Mouse (Mus musculus): ENCODE results near the gene Vmn2r101.

Gene Vmn2r101

GRCm38 (mm10) chr17:19576927-19577326 lies at the start of gene Vmn2r101:
Gene Vmn2r101 (plus strand): TSS chr17:19577227.
- DNase-seq: no peak

GRCm38 (mm10) chr17:19629328-19629727 lies 52.3 kb downstream of the Vmn2r101 start:
- DNase-seq: no peak

GRCm38 (mm10) chr17:19658447-19658846 lies 81.4 kb downstream of the Vmn2r101 start:
- DNase-seq: no peak

GRCm38 (mm10) chr17:19660028-19660427 lies 83.0 kb downstream of the Vmn2r101 start, which contains the start of gene Vmn2r102:
Gene Vmn2r102 (plus strand): TSS chr17:19660328.
- DNase-seq: no peak
